Mouse (Mus musculus) hindbrain, embryonic 15.5 days (tissue): ENCODE measurements around the gene Aldh2. TPM values are rescaled to one million over a fixed set of nuclear protein-coding genes. Genes with fewer than 3 reads are reported as not detected.
A peak's percentile ranks its signal among the peaks of the same experiment; 100 is the strongest.
"Not testable (repeated sequence)": the region's sequence is repeated elsewhere in the genome, so short reads cannot be mapped to it uniquely, and the experiment has no call there.

Source experiments
- ATAC-seq: fragments of 200-750 bp; cut with Nextera tagmentation; 2 replicates; pipeline ENCODE4 v1.8.0; 2017; ENCODE audit warnings: low read depth, moderate number of reproducible peaks, moderate TSS enrichment; ENCODE audit not compliant: low FRiP score
- H3K27ac ChIP-seq: fragments of 300-500 bp; sonication (generic); replicated peaks from 2 replicates; pipeline ENCODE4 v1.5.1; 2015; ENCODE audit warnings: mild to moderate bottlenecking, inconsistent platforms
- H3K27me3 ChIP-seq: fragments of 300-500 bp; sonication (generic); 2 replicates; pipeline ENCODE4 v1.6.1; 2015; ENCODE audit warnings: control low read depth, inconsistent platforms
- H3K36me3 ChIP-seq: fragments of 300-500 bp; sonication (generic); 2 replicates; pipeline ENCODE4 v1.6.1; 2015; ENCODE audit warnings: control low read depth, inconsistent platforms
- H3K4me1 ChIP-seq: fragments of 300-500 bp; sonication (generic); replicated peaks from 2 replicates; pipeline ENCODE4 v1.6.1; 2015; ENCODE audit warnings: control low read depth, inconsistent platforms
- H3K4me2 ChIP-seq: fragments of 300-500 bp; sonication (generic); 2 replicates; pipeline ENCODE4 v1.6.1; 2015; ENCODE audit warnings: moderate library complexity, mild to moderate bottlenecking, inconsistent platforms
- H3K4me3 ChIP-seq: fragments of 300-500 bp; sonication (generic); 2 replicates; pipeline ENCODE4 v1.5.1; 2015; ENCODE audit warnings: mild to moderate bottlenecking, inconsistent platforms
- H3K9ac ChIP-seq: fragments of 300-500 bp; sonication (generic); 2 replicates; pipeline ENCODE4 v1.6.1; 2015; ENCODE audit warnings: inconsistent platforms
- H3K9me3 ChIP-seq: fragments of 300-500 bp; sonication (generic); 2 replicates; pipeline ENCODE4 v1.6.1; 2016; ENCODE audit warnings: control low read depth, inconsistent platforms
- WGBS: fragments of 180-500 bp; shearing (Covaris S2); methylation state at CpG from one replicate; pipeline ENCODE4 v1.1.7; 2015; 5-methylcytosine and 5-hydroxymethylcytosine counted together
- polyA plus RNA-seq: library from polyadenylated mRNA; unstranded; fragments of >200 nt; fragmentation: Nextera tagmentation; extraction: Ambion mirVana; gene quantifications from 2 replicates; pipeline ENCODE4 v1.2.1, GENCODE M21; 2015

The Aldh2 gene
- polyA plus RNA-seq, 1 experiment from 2014 or later = 137 TPM

- Histone ChIP-seq H3K9ac (no peak overlapping the region), H3K9me3 (no peaks in the 10 kb centered on the region), H3K36me3 (no peaks in the 10 kb centered on the region), H3K4me2 (0 out of 2 replicates have a peak overlapping the region, but pooled peaks have one; percentile 88), H3K27ac (no peak overlapping the region), H3K4me3 (no peak overlapping the region), H3K27me3 (no peaks in the 10 kb centered on the region), H3K4me1 (peaks cover 37% of the 10 kb centered on the region)
- ATAC-seq = no peak
- WGBS = 84% methylated on average over 3 of the region's 3 CpGs
Measured at GRCm38 (mm10) chr5:121543370-121543769, 50.3 kb downstream of the Aldh2 start.

DNA sequence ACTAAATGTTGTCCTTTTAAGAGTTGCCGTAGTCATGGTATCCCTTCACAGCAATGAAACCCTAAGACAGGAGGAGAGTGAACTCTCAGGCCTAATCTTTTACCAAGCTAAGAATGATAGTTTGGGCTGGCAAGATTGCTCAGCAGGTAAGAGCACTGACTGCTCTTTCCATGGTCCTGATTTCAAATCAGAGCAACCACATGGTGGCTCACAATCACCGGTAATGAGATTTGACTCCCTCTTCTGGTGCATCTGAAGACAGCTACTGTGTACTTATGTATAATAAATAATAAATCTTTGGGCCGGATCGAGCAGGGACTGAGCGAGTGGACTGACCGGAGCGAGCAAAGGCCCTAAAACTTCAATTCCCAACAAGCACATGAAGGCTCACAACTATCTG, 52.4 kb downstream of the Aldh2 start:
- Histone ChIP-seq H3K4me2 (no peak overlapping the region), H3K9me3 (no peaks in the 10 kb centered on the region), H3K27ac (no peak overlapping the region), H3K4me1 (peaks cover 30% of the 10 kb centered on the region), H3K9ac (no peak overlapping the region), H3K4me3 (no peak overlapping the region), H3K36me3 (peaks cover 2% of the 10 kb centered on the region; the same call in 1 of the 2 replicates), H3K27me3 (no peaks in the 10 kb centered on the region)
- ATAC-seq = no peak
- WGBS = 85% methylated on average over 7 of the region's 7 CpGs

GRCm38 (mm10) chr5:121540066-121540465, 53.6 kb downstream of the Aldh2 start:
- H3K9me3 ChIP-seq = no peaks in the 10 kb centered on the region
- WGBS = 91% methylated on average over 5 of the region's 5 CpGs
- no peak overlapping the region for H3K9ac ChIP-seq
- ATAC-seq = no peak
- H3K4me1 ChIP-seq = peaks cover 28% of the 10 kb centered on the region
- H3K27ac ChIP-seq = no peak overlapping the region
- no peaks in the 10 kb centered on the region for H3K27me3 ChIP-seq
- peaks cover 14% of the 10 kb centered on the region for H3K36me3 ChIP-seq
- no peak overlapping the region for H3K4me3 ChIP-seq
- H3K4me2 ChIP-seq = no peak overlapping the region

- H3K9me3 ChIP-seq = no peaks in the 10 kb centered on the region
- no peak overlapping the region for H3K27ac ChIP-seq
- 76% methylated on average over 2 of the region's 2 CpGs for whole genome bisulfite sequencing
- peaks cover 7% of the 10 kb centered on the region for H3K4me1 ChIP-seq
- peaks cover 35% of the 10 kb centered on the region for H3K36me3 ChIP-seq
- no peak for ATAC-seq
- no peak overlapping the region for H3K4me3 ChIP-seq
- no peak overlapping the region for H3K4me2 ChIP-seq
- H3K27me3 ChIP-seq = no peaks in the 10 kb centered on the region
- no peak overlapping the region for H3K9ac ChIP-seq
Measured at GRCm38 (mm10) chr5:121537588-121537987, 56.0 kb downstream of the Aldh2 start.

GRCm38 (mm10) chr5:121536921-121537555, 56.6 kb downstream of the Aldh2 start:
- Histone ChIP-seq H3K9ac (no peak overlapping the region), H3K4me3 (no peak overlapping the region), H3K27ac (no peak overlapping the region), H3K9me3 (no peaks in the 10 kb centered on the region), H3K4me2 (no peak overlapping the region), H3K4me1 (peaks cover 1% of the 10 kb centered on the region), H3K27me3 (no peaks in the 10 kb centered on the region), H3K36me3 (peaks cover 40% of the 10 kb centered on the region)
- 45% methylated on average over 7 of the region's 7 CpGs for WGBS
- ATAC-seq = no peak

- Histone ChIP-seq H3K4me2 (no peak overlapping the region), H3K27ac (no peak overlapping the region), H3K9ac (no peak overlapping the region), H3K9me3 (no peaks in the 10 kb centered on the region), H3K4me3 (no peak overlapping the region), H3K27me3 (no peaks in the 10 kb centered on the region), H3K36me3 (peaks cover 56% of the 10 kb centered on the region), H3K4me1 (no peaks in the 10 kb centered on the region)
- 94% methylated on average over 3 of the region's 3 CpGs for WGBS
- ATAC-seq = no peak
Measured at GRCm38 (mm10) chr5:121535116-121535515, 58.5 kb downstream of the Aldh2 start.

GRCm38 (mm10) chr5:121534521-121534920, 59.1 kb downstream of the Aldh2 start:
- Histone ChIP-seq H3K27ac (no peak overlapping the region), H3K4me2 (no peak overlapping the region), H3K9me3 (no peaks in the 10 kb centered on the region), H3K36me3 (peaks cover 61% of the 10 kb centered on the region), H3K4me1 (no peaks in the 10 kb centered on the region), H3K4me3 (no peak overlapping the region), H3K9ac (no peak overlapping the region), H3K27me3 (no peaks in the 10 kb centered on the region)
- ATAC-seq = no peak
- 92% methylated on average over 5 of the region's 5 CpGs for WGBS

GRCm38 (mm10) chr5:121526961-121527360, 66.7 kb downstream of the Aldh2 start:
- H3K4me2 ChIP-seq = no peak overlapping the region
- no peaks in the 10 kb centered on the region for H3K27me3 ChIP-seq
- H3K9me3 ChIP-seq = no peaks in the 10 kb centered on the region
- peaks cover 76% of the 10 kb centered on the region for H3K36me3 ChIP-seq
- no peak for ATAC-seq
- H3K9ac ChIP-seq = no peak overlapping the region
- no peak overlapping the region for H3K4me3 ChIP-seq
- 79% methylated on average over 8 of the region's 8 CpGs for WGBS
- no peak overlapping the region for H3K27ac ChIP-seq
- no peaks in the 10 kb centered on the region for H3K4me1 ChIP-seq

- no peak for ATAC-seq
- 85% methylated on average over 7 of the region's 7 CpGs for WGBS
- no peaks in the 10 kb centered on the region for H3K27me3 ChIP-seq
- H3K4me3 ChIP-seq = no peak overlapping the region
- no peaks in the 10 kb centered on the region for H3K9me3 ChIP-seq
- no peak overlapping the region for H3K9ac ChIP-seq
- no peaks in the 10 kb centered on the region for H3K4me1 ChIP-seq
- H3K27ac ChIP-seq = no peak overlapping the region
- no peak overlapping the region for H3K4me2 ChIP-seq
- peaks cover 77% of the 10 kb centered on the region for H3K36me3 ChIP-seq
Measured at GRCm38 (mm10) chr5:121526526-121526925, 67.1 kb downstream of the Aldh2 start.

- Histone ChIP-seq H3K4me3 (no peak overlapping the region), H3K4me1 (no peaks in the 10 kb centered on the region), H3K9ac (no peak overlapping the region), H3K27me3 (no peaks in the 10 kb centered on the region), H3K27ac (no peak overlapping the region), H3K9me3 (no peaks in the 10 kb centered on the region), H3K4me2 (no peak overlapping the region), H3K36me3 (peaks cover 76% of the 10 kb centered on the region)
- no peak for ATAC-seq
- WGBS = 87% methylated on average over 14 of the region's 14 CpGs
Measured at GRCm38 (mm10) chr5:121525774-121526450, 67.7 kb downstream of the Aldh2 start.

- 92% methylated on average over 11 of the region's 17 CpGs for WGBS
Measured at GRCm38 (mm10) chr5:121519758-121520157, 73.9 kb downstream of the Aldh2 start.

DNA sequence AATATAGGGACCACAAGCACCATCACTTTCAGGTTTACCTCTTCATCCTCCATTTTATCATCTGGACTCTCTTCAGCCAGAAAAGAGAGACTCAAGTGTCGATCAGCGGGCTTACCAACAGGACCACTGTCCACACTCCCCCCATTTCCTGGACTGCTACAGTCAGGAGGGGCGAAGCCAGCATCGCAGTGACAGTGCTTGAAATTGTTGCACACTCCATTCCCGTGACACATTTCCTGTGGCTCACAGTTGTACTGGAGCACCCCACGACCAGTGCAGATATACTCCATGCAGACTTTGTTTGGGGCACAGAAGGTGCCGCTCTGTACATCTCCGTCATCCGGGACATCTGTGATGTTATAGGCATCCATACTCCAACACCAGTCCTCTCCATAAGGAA, 74.6 kb downstream of the Aldh2 start:
- ATAC-seq = no peak
- H3K9ac ChIP-seq = no peak overlapping the region
- no peaks in the 10 kb centered on the region for H3K27me3 ChIP-seq
- no peaks in the 10 kb centered on the region for H3K4me1 ChIP-seq
- 94% methylated on average over 9 of the region's 9 CpGs for WGBS
- no peak overlapping the region for H3K4me2 ChIP-seq
- H3K27ac ChIP-seq = no peak overlapping the region
- no peaks in the 10 kb centered on the region for H3K9me3 ChIP-seq
- peaks cover 30% of the 10 kb centered on the region for H3K36me3 ChIP-seq
- no peak overlapping the region for H3K4me3 ChIP-seq

More at GRCm38 (mm10) chr5:121519758-121520157, 73.9 kb downstream of the Aldh2 start:
- H3K9me3 ChIP-seq, H3K9ac ChIP-seq, H3K4me3 ChIP-seq, H3K27me3 ChIP-seq, H3K4me2 ChIP-seq, H3K27ac ChIP-seq, H3K4me1 ChIP-seq, ATAC-seq: not testable (repeated sequence)
- peaks cover 37% of the 10 kb centered on the region for H3K36me3 ChIP-seq
